Comparison of ENCODE assay signal across 22 mouse cellular contexts in the genomic region with DNA sequence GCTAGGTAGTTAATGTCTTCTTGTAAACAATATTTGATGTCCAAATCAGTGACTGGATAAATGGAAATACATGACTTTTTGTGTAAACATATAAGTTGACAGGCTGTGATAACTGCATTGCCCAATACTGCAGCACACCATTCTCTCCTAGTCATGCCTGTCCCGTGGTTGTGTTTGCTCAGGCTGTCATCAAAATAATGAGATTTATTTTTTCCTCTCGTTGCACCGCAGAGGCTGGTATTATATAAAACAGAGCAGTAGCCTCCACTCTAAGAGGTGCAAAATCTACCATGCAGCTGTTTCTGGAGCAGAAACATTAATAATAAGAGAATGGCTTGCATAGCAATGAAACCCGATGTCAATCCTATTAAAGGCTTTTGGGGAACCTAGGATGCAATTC.
DNase-seq lines count a peak whose midpoint lies in the region; ATAC-seq and TF ChIP-seq lines count a peak whose summit lies in the region.
"Had no signal": no experiment of that assay in that cellular context is flagged by ENCODE, and none has a peak within 500 bp of the region (broad histone marks: within the 10 kb centered on the region; RNA-seq: fewer than 3 reads in every experiment).

No protein-coding gene starts in this region.

- H3K9me3 ChIP-seq in lung, embryonic 16.5 days (ENCODE audit: control insufficient read depth, low read length): no peaks in the 10 kb centered on the region
- peaks cover 6% of the 10 kb centered on the region for H3K9me3 ChIP-seq in midbrain, embryonic 13.5 days
- H3K9me3 ChIP-seq in midbrain, embryonic 11.5 days (ENCODE audit: control insufficient read depth, low read length): no peaks in the 10 kb centered on the region; the same call in 1 of the 2 replicates
- H3K9me3 ChIP-seq: forebrain, embryonic 10.5 days; heart, embryonic 10.5 days had no signal

- no peak overlapping the region for H3K9ac ChIP-seq in lung, embryonic 16.5 days (ENCODE audit: low read length)
- H3K9ac ChIP-seq in midbrain, embryonic 13.5 days (replicated peaks): no peak overlapping the region
- no peak overlapping the region for H3K9ac ChIP-seq in midbrain, embryonic 11.5 days (ENCODE audit: low read length)
- H3K9ac ChIP-seq: forebrain, embryonic 13.5 days; heart, embryonic 13.5 days; hindbrain, embryonic 14.5 days had no signal

- TF ChIP-seq POLR2A in brain, embryonic 14.5 days (IDR thresholded peaks at IDR 0.05; ENCODE audit: borderline replicate concordance, extremely low read depth, insufficient read depth, insufficient read length, poor library complexity, severe bottlenecking): no peak

- H3K27ac ChIP-seq in lung, embryonic 16.5 days (ENCODE audit: low read length): no peak overlapping the region
- H3K27ac ChIP-seq in midbrain, embryonic 13.5 days: 0 out of 2 replicates have a peak overlapping the region, but pooled peaks have one; percentile 49
- no peak overlapping the region for H3K27ac ChIP-seq in midbrain, embryonic 11.5 days (ENCODE audit: low read depth, low read length)
- H3K27ac ChIP-seq: forebrain, embryonic 10.5 days; forebrain, embryonic 13.5 days; heart, adult 2 months; heart, embryonic 10.5 days; heart, embryonic 13.5 days; hindbrain, embryonic 14.5 days had no signal

- no peaks in the 10 kb centered on the region for H3K36me3 ChIP-seq in lung, embryonic 16.5 days (ENCODE audit: control insufficient read depth, insufficient read depth, low read length)
- no peaks in the 10 kb centered on the region for H3K36me3 ChIP-seq in midbrain, embryonic 13.5 days
- no peaks in the 10 kb centered on the region for H3K36me3 ChIP-seq in midbrain, embryonic 11.5 days (ENCODE audit: control insufficient read depth, insufficient read depth, low read length)
- H3K36me3 ChIP-seq: forebrain, embryonic 10.5 days; heart, embryonic 10.5 days; heart, embryonic 13.5 days had no signal

- 38% methylated on average over 4 of the region's 4 CpGs for WGBS in lung, embryonic 16.5 days
- WGBS in midbrain, embryonic 13.5 days: 37% methylated on average over 4 of the region's 4 CpGs
- WGBS in midbrain, embryonic 11.5 days: 62% methylated on average over 4 of the region's 4 CpGs

- H3K4me2 ChIP-seq in lung, embryonic 16.5 days (ENCODE audit: low read depth, low read length): no peak overlapping the region
- H3K4me2 ChIP-seq in midbrain, embryonic 13.5 days (replicated peaks): no peak overlapping the region
- no peak overlapping the region for H3K4me2 ChIP-seq in midbrain, embryonic 11.5 days
- H3K4me2 ChIP-seq: forebrain, embryonic 13.5 days; heart, embryonic 13.5 days; hindbrain, embryonic 14.5 days had no signal

- no peaks in the 10 kb centered on the region for H3K4me1 ChIP-seq in lung, embryonic 16.5 days (replicated peaks; ENCODE audit: control insufficient read depth, insufficient read depth, low read length)
- no peaks in the 10 kb centered on the region for H3K4me1 ChIP-seq in midbrain, embryonic 13.5 days (replicated peaks)
- H3K4me1 ChIP-seq in midbrain, embryonic 11.5 days (ENCODE audit: control insufficient read depth, insufficient read depth, low read length): no peaks in the 10 kb centered on the region
- H3K4me1 ChIP-seq: forebrain, embryonic 10.5 days; forebrain, embryonic 13.5 days; heart, embryonic 10.5 days; heart, embryonic 13.5 days had no signal

- ATAC-seq in lung, embryonic 16.5 days (ENCODE audit: low read depth): 0 out of 2 replicates have a peak, but pooled peaks have one; percentile 45
- 0 out of 2 replicates have a peak, but pooled peaks have one; percentile 20 for ATAC-seq in midbrain, embryonic 13.5 days
- ATAC-seq in midbrain, embryonic 11.5 days (ENCODE audit: low FRiP score): no peak
- ATAC-seq: CD4-positive, CD25-positive, alpha-beta regulatory T cell, adult 4 months; forebrain, embryonic 13.5 days; forebrain, embryonic 16.5 days had no signal

- no peaks in the 10 kb centered on the region for H3K27me3 ChIP-seq in lung, embryonic 16.5 days (ENCODE audit: control insufficient read depth, insufficient read depth, low read depth, low read length)
- H3K27me3 ChIP-seq in midbrain, embryonic 13.5 days: no peaks in the 10 kb centered on the region
- no peaks in the 10 kb centered on the region for H3K27me3 ChIP-seq in midbrain, embryonic 11.5 days (ENCODE audit: control insufficient read depth, insufficient read depth, low read length)
- H3K27me3 ChIP-seq: forebrain, embryonic 13.5 days; heart, embryonic 13.5 days had no signal

- DNase-seq in lung, postnatal 4 days: no peak
- DNase-seq in midbrain, embryonic 11.5 days (ENCODE audit: low spot score, missing footprints): no peak
- DNase-seq in brain, adult 2 months (ENCODE audit: low read depth, low spot score): peak; percentile 7
- DNase-seq in brain, embryonic 14.5 days (ENCODE audit: low read depth): peak; percentile 41
- DNase-seq: adrenal gland, adult 2 months; adrenal gland, postnatal 14 days; cerebellum, adult 18-20 months; cerebellum, adult 9-10 months; gastrocnemius, postnatal 10 days; gastrocnemius, postnatal 36 days; heart, adult 2 months; heart, postnatal 14 days; heart, postnatal 4 days had no signal

- no peak for TF ChIP-seq CTCF in brain, embryonic 14.5 days (IDR thresholded peaks at IDR 0.05; ENCODE audit: borderline replicate concordance, extremely low read depth, insufficient read depth, insufficient read length)

- no peak overlapping the region for H3K4me3 ChIP-seq in lung, embryonic 16.5 days (ENCODE audit: low read length)
- H3K4me3 ChIP-seq in midbrain, embryonic 13.5 days (replicated peaks): no peak overlapping the region
- no peak overlapping the region for H3K4me3 ChIP-seq in midbrain, embryonic 11.5 days (ENCODE audit: low read depth, low read length)
- H3K4me3 ChIP-seq: forebrain, embryonic 10.5 days; forebrain, embryonic 13.5 days; heart, adult 2 months; heart, embryonic 10.5 days; heart, embryonic 13.5 days had no signal

Comparison
In these comparisons a context has a peak if more than half of its experiments do, and no peak if none do; other contexts are left out.
1. DNase-seq: peak in brain, adult 2 months (single experiment) and brain, embryonic 14.5 days (single experiment); none in lung, postnatal 4 days (0 of 2) and midbrain, embryonic 11.5 days (single experiment).